Mouse (Mus musculus) limb, embryonic 12.5 days (tissue): ENCODE data around the gene Rasgef1b. TPM values are rescaled to one million over a fixed set of nuclear protein-coding genes. Genes with fewer than 3 reads are reported as not detected.

Experiments used
- ATAC-seq: fragments of 200-750 bp; cut with Nextera tagmentation; 2 replicates; pipeline ENCODE4 v1.8.0; 2017; ENCODE audit warnings: low read depth, moderate TSS enrichment; ENCODE audit not compliant: insufficient number of reproducible peaks, insufficient read depth, low FRiP score, low TSS enrichment
- H3K27ac ChIP-seq: fragments of 300-500 bp; sonication (generic); 2 replicates; pipeline ENCODE4 v1.5.1; 2016; ENCODE audit warnings: mild to moderate bottlenecking, moderate library complexity
- H3K27me3 ChIP-seq: fragments of 300-500 bp; sonication (generic); 2 replicates; pipeline ENCODE4 v1.6.1; 2016; ENCODE audit warnings: mild to moderate bottlenecking, moderate library complexity
- H3K36me3 ChIP-seq: fragments of 300-500 bp; sonication (generic); 2 replicates; pipeline ENCODE4 v1.6.1; 2016; ENCODE audit warnings: mild to moderate bottlenecking, moderate library complexity
- H3K4me1 ChIP-seq: fragments of 300-500 bp; sonication (generic); replicated peaks from 2 replicates; pipeline ENCODE4 v1.6.1; 2016
- H3K4me2 ChIP-seq: fragments of 300-500 bp; sonication (generic); 2 replicates; pipeline ENCODE4 v1.6.1; 2016; ENCODE audit warnings: mild to moderate bottlenecking, moderate library complexity
- H3K4me3 ChIP-seq: fragments of 300-500 bp; sonication (generic); replicated peaks from 2 replicates; pipeline ENCODE4 v1.5.1; 2016; ENCODE audit warnings: mild to moderate bottlenecking
- H3K9ac ChIP-seq: fragments of 300-500 bp; sonication (generic); replicated peaks from 2 replicates; pipeline ENCODE4 v1.6.1; 2016; ENCODE audit warnings: mild to moderate bottlenecking, moderate library complexity
- H3K9me3 ChIP-seq: fragments of 300-500 bp; sonication (generic); 2 replicates; pipeline ENCODE4 v1.6.1; 2016; ENCODE audit warnings: mild to moderate bottlenecking, moderate library complexity
- WGBS: fragments of 180-500 bp; shearing (Covaris S2); methylation state at CpG from one replicate; pipeline ENCODE4 v1.1.7; 2016; 5-methylcytosine and 5-hydroxymethylcytosine counted together
- polyA plus RNA-seq: library from polyadenylated mRNA; unstranded; fragments of >200 nt; fragmentation: Nextera tagmentation; extraction: Ambion mirVana; gene quantifications from 2 replicates; pipeline ENCODE4 v1.2.1, GENCODE M21; 2016

The Rasgef1b gene
- polyA plus RNA-seq, 1 experiment from 2014 or later, result 48.7 TPM

DNA sequence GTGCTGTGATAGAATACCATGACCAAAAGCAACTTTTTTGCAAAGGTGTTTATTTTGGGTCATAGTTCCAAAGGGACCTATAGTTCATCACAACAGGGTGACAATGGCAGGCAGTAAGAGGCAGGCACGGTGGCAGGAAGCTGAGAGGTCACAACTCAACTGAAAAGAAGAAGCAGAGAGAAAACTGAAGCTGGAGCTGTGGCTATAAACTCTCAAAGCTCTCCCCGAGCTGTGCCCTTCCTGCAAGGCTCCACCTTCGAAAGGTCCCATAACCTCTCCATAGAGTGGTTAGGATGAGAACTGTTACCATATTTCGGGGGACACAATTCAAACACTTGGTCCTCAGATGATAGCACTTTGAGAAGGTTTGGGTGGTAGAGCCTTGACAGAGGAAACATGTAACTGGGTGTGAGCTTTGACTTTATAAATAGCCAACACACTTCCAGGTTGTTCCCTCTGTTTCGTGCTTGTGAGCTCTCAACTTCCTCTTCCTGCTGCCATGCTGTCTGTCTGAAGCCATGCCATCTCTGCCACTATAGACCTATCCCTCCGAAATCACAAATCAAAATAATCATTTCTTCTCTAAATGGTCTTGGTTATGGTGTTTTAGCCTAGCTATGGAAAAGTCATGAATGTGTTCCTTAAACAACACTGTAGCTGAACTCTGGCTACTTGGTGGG, 240.2 kb downstream of the Rasgef1b start:
- no peak for ATAC-seq

DNA sequence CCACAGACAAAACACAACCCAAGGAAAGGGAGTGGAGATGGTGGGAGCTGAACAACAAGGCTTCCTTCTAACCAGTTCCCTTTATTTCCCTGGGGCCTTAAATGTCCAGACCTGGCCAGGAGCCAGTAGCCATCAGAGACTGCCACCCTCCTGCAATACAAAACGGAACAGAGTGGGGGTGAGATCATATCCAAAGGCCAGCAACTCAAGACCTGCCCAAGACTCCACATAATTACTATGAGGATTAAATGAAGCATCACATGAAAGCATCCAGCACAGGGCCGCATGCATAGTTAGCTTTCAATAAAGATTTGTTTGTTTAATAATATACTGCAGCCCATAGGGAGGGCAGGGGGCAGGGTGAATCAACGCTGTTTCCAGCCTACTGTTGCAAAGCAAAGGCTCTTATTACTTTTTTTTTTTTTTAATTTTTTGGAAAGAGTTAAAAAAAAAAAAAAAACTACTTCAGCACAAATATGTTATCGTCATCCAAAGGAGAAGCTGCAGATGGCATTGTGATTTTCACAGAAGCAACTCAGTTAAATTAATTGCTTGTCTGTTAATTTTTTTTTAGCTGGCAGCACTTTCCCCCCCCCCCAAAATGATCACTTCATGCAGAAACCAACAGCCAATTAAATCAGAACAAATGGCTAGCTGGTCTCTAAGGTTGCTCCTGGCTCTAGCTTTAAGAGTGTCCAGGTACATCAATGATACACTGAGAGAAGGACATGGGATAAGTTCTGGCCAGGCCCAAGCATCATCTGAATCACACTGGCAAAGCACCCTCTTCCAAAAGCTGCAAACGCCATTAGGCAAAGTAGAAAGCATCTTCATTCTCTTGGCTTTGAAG, 241.6 kb downstream of the Rasgef1b start:
- WGBS, result 71% methylated on average over 5 of the region's 5 CpGs
- Histone ChIP-seq H3K27ac (no peak overlapping the region), H3K27me3 (no peaks in the 10 kb centered on the region), H3K9me3 (no peaks in the 10 kb centered on the region), H3K4me2 (no peak overlapping the region), H3K4me3 (no peak overlapping the region), H3K36me3 (no peaks in the 10 kb centered on the region), H3K4me1 (peaks cover 5% of the 10 kb centered on the region), H3K9ac (no peak overlapping the region)
- ATAC-seq, result no peak

More for the DNA sequence above, 240.2 kb downstream of the Rasgef1b start:
- Histone ChIP-seq H3K27me3 (no peaks in the 10 kb centered on the region), H3K36me3 (no peaks in the 10 kb centered on the region), H3K4me1 (peaks cover 5% of the 10 kb centered on the region), H3K9me3 (no peaks in the 10 kb centered on the region), H3K9ac (no peak overlapping the region), H3K27ac (no peak overlapping the region), H3K4me3 (no peak overlapping the region), H3K4me2 (no peak overlapping the region)
- WGBS, result 81% methylated on average over 6 of the region's 6 CpGs

DNA sequence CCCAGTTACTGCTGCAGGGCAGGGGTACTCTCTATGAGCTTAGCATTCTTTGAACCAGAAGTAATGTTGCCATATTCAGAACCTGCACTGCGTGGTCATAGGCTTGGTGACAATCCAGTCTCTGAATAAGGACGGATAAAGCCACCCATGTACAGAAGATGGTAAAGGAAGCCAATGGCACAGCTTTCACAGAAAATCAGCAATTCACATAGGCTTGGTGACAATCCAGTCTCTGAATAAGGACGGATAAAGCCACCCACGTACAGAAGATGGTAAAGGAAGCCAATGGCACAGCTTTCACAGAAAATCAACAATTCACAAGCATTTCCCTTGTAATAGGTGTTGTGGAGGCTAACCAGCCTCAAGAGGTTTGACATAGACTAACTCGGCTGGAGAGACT, 245.7 kb downstream of the Rasgef1b start:
- no peak overlapping the region for H3K4me2 ChIP-seq
- 91% methylated on average over 5 of the region's 5 CpGs for WGBS
- H3K4me1 ChIP-seq, result peaks cover 26% of the 10 kb centered on the region
- H3K9me3 ChIP-seq, result no peaks in the 10 kb centered on the region
- H3K27me3 ChIP-seq, result no peaks in the 10 kb centered on the region
- no peak overlapping the region for H3K9ac ChIP-seq
- H3K4me3 ChIP-seq, result no peak overlapping the region
- no peaks in the 10 kb centered on the region for H3K36me3 ChIP-seq
- H3K27ac ChIP-seq, result no peak overlapping the region
- ATAC-seq, result no peak

GRCm38 (mm10) chr5:99482524-99482923, 246.3 kb downstream of the Rasgef1b start:
- 93% methylated on average over 6 of the region's 6 CpGs for WGBS
- no peak overlapping the region for H3K4me3 ChIP-seq
- no peak for ATAC-seq
- H3K9ac ChIP-seq, result no peak overlapping the region
- no peaks in the 10 kb centered on the region for H3K36me3 ChIP-seq
- H3K4me1 ChIP-seq, result peaks cover 26% of the 10 kb centered on the region
- H3K27ac ChIP-seq, result no peak overlapping the region
- H3K27me3 ChIP-seq, result no peaks in the 10 kb centered on the region
- H3K4me2 ChIP-seq, result no peak overlapping the region
- H3K9me3 ChIP-seq, result no peaks in the 10 kb centered on the region

DNA sequence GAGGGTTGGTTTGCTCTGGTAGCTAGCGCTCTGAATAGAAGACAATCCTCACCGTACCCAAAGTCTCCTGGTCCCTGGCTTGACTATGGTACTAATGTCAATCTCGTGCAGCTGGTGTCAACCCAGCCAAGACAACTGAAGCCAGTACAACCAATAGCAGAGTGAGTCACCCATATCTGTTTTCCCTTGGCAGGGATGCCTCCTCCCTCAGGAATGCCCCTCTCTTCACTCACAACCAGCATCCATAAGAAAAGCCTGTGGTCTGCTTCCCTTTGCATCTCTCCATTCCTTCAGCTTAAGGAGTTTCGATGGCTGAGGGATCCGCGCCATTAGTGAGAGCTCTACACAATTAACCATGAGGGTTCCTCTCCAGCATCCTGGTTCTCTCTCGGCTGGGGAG, 246.8 kb downstream of the Rasgef1b start:
- Histone ChIP-seq H3K9me3 (no peaks in the 10 kb centered on the region), H3K4me3 (no peak overlapping the region), H3K27me3 (no peaks in the 10 kb centered on the region), H3K27ac (no peak overlapping the region), H3K4me1 (peaks cover 24% of the 10 kb centered on the region), H3K9ac (no peak overlapping the region), H3K36me3 (no peaks in the 10 kb centered on the region), H3K4me2 (no peak overlapping the region)
- no peak for ATAC-seq
- WGBS, result 93% methylated on average over 7 of the region's 7 CpGs

DNA sequence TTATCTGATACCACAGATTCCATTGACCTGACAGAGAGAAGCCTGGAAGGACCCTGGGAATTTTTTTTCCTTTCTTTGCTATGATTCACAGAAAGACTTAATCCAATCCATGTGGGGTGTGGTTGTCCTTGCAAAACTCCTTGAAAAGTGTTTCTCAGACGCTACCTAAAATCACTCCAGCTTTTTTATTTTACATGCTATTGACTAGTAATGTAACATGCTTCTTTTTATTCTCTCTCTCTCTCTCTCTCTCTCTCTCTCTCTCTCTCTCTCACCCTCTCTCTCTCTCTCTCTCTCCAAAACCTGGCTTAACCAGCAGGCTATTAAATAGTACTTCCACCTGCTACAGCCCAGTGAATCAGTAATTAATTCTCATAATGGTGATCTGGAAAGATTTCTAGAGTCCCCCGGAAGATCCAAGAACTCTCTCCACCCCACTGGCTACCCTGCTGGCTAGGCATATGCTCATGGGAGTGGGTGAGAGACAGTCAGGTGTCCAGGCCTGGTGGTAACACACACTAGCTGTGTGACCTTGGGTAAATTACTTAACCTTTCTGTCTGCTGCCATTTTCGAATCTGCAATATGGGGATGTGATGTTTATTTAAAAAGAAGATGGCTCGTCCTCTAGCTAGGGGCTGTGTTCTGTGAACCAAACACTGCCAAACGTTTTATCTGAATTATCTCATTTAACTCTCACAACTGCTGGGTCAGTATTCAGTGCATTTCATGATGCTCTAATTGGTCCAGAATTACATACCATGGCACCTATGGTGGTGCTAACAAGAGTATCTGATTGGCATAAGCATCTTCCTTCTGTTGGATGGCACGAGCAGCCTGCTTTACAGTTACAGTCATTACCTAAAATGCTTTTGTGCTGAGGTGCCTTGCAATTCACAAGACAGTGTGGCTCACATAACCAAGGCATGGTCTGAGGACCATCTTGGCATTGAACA, 248.5 kb downstream of the Rasgef1b start:
- Histone ChIP-seq H3K27ac (no peak overlapping the region), H3K27me3 (no peaks in the 10 kb centered on the region), H3K9me3 (no peaks in the 10 kb centered on the region), H3K4me3 (no peak overlapping the region), H3K4me1 (peaks cover 20% of the 10 kb centered on the region), H3K36me3 (no peaks in the 10 kb centered on the region), H3K9ac (no peak overlapping the region), H3K4me2 (peak overlapping the region; percentile 56)
- ATAC-seq, result no peak
- 70% methylated on average over 6 of the region's 6 CpGs for WGBS

- Histone ChIP-seq H3K9ac (peak overlapping the region; percentile 47), H3K36me3 (no peaks in the 10 kb centered on the region), H3K9me3 (no peaks in the 10 kb centered on the region), H3K27me3 (no peaks in the 10 kb centered on the region), H3K4me1 (peaks cover 20% of the 10 kb centered on the region), H3K4me3 (peak overlapping the region; percentile 16; the same call in 1 of the 2 replicates), H3K4me2 (peak overlapping the region; percentile 56), H3K27ac (peak overlapping the region; percentile 45; the same call in 1 of the 2 replicates)
- 3% methylated on average over 20 of the region's 20 CpGs for WGBS
- ATAC-seq, result peak; percentile 77
Observed at GRCm38 (mm10) chr5:99479263-99480077, 249.4 kb downstream of the Rasgef1b start.

- 59% methylated on average over 4 of the region's 4 CpGs for WGBS
- Histone ChIP-seq H3K4me2 (no peak overlapping the region), H3K27ac (no peak overlapping the region), H3K4me3 (no peak overlapping the region), H3K9ac (no peak overlapping the region), H3K4me1 (peaks cover 20% of the 10 kb centered on the region), H3K9me3 (no peaks in the 10 kb centered on the region), H3K27me3 (no peaks in the 10 kb centered on the region), H3K36me3 (no peaks in the 10 kb centered on the region)
- no peak for ATAC-seq
Observed at GRCm38 (mm10) chr5:99478716-99479115, 250.1 kb downstream of the Rasgef1b start.

DNA sequence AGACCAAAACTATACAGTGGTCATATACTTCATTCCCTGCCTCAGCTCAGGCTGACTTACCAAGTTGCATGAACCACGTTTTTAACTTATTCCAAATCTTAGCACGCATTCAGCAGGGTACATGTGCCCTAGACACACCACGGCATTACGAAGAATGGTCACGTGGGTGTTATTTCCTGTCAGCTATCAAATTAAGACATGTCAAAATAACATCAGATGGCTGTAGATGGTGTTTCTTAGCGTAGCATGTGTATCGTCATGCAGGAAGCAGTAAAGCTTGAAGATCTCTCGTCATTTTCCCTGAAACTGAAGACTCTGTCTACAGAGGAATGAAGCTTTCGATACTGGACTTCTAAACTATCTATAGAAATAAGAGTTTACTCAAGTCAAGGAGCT, 251.4 kb downstream of the Rasgef1b start:
- no peak for ATAC-seq
- no peak overlapping the region for H3K4me2 ChIP-seq
- no peak overlapping the region for H3K27ac ChIP-seq
- H3K9me3 ChIP-seq, result no peaks in the 10 kb centered on the region
- H3K9ac ChIP-seq, result no peak overlapping the region
- H3K4me1 ChIP-seq, result peaks cover 26% of the 10 kb centered on the region
- no peaks in the 10 kb centered on the region for H3K27me3 ChIP-seq
- WGBS, result 89% methylated on average over 9 of the region's 9 CpGs
- no peaks in the 10 kb centered on the region for H3K36me3 ChIP-seq
- no peak overlapping the region for H3K4me3 ChIP-seq

GRCm38 (mm10) chr5:99476640-99477419, 252.0 kb downstream of the Rasgef1b start:
- Histone ChIP-seq H3K27ac (no peak overlapping the region), H3K36me3 (no peaks in the 10 kb centered on the region), H3K9ac (no peak overlapping the region), H3K4me2 (no peak overlapping the region), H3K27me3 (no peaks in the 10 kb centered on the region), H3K9me3 (no peaks in the 10 kb centered on the region), H3K4me1 (peaks cover 26% of the 10 kb centered on the region), H3K4me3 (no peak overlapping the region)
- 91% methylated on average over 6 of the region's 6 CpGs for WGBS
- no peak for ATAC-seq
